Mouse (Mus musculus): ENCODE data around the gene Cnfn. TPM values are rescaled to one million over a fixed set of nuclear protein-coding genes. Genes with fewer than 3 reads are reported as not detected.
A peak's percentile ranks its signal among the peaks of the same experiment; 100 is the strongest.

The Cnfn gene
- total RNA-seq, 4 experiments from 2014 or later = not detected

GRCm38 (mm10) chr7:25390054-25390770 lies 20.7 kb upstream of the Cnfn start:
- peak; percentile 81 for DNase-seq (ENCODE audit: low spot score)

- peak; percentile 76 for DNase-seq (ENCODE audit: low spot score)
Measured at GRCm38 (mm10) chr7:25388916-25389315, 19.4 kb upstream of the Cnfn start.

- DNase-seq (ENCODE audit: low spot score) = no peak
Measured at GRCm38 (mm10) chr7:25387811-25388440, 18.4 kb upstream of the Cnfn start.

DNA sequence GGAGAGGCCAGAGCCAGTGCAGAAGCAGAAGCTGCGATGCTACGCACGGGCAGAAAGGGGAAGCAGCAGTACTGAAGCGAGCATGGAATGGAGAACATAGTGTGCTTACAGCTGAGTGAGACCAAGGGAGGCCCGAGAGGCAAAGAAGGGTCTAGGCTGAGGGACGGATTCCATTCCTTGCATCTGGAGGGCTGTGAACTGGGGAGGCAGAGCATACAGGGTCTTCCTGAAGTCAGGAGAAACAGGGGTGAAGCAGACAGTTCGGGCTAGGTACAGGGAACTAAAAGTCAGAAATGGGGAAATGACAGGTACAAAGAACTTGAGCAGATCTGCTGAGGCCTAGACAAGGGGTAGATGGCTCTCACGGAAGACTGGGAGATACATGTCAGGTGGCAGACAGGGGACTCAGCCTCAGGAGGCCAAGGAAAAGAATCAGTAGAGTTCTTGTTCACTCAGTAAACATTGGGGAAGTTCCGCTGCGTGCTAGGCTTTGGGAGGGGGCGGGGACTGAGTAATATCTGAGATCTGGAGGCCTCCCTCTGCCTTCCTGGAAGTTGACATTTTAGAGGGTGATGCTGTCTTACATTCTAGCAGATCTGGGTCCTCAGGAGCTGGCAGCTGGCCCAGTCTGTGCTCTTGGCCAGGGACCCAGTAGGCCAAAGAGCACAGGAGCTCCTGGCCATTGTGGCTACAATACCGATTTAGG lies 16.5 kb upstream of the Cnfn start:
- DNase-seq (ENCODE audit: low spot score) = peak; percentile 93

DNA sequence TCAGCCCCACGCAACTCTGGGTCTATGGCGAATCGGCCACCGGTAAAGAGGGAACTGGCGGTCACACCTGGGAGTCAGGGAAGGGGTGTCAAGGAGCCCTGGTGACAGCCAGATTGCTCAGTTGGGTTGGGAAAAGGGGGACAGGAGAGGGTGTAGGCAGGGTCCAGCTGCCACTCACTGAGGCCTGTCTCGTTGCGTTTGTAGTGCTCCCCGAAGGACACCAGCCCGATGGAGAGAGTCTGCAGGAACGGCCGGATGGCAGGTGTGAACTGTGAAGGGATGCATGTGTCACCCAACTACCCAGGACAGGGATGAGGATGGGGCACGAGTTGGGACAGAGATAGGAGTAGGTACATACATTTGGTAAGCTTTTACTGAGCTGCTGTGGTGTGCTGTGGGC lies 15.7 kb upstream of the Cnfn start:
- DNase-seq (ENCODE audit: low spot score) = no peak

- DNase-seq (ENCODE audit: low spot score) = no peak
Measured at GRCm38 (mm10) chr7:25384818-25385217, 15.3 kb upstream of the Cnfn start.

GRCm38 (mm10) chr7:25384318-25384717 lies 14.8 kb upstream of the Cnfn start:
- DNase-seq (ENCODE audit: low spot score) = no peak

GRCm38 (mm10) chr7:25383891-25384290 lies 14.4 kb upstream of the Cnfn start:
- DNase-seq (ENCODE audit: low spot score) = no peak

DNA sequence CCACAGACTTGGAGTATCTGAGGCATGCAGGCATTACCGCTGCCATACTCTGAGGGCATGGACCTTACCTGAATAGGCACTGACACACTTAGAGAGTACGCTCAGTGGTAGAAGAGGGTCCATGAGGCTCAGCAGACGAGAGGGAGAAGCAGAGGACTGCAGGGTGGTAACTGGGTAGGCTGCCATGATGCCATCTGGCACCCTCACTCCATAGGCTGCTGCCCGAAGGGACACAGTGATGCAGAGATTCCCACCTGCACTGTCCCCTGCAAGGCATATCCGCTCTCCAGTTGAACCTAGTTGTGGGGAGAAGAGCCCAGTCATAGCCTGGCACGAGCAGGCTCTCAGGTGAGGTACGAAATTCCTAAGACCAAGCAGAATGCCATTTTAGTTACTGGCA lies 13.9 kb upstream of the Cnfn start:
- DNase-seq (ENCODE audit: low spot score) = no peak

GRCm38 (mm10) chr7:25382541-25382940 lies 13.0 kb upstream of the Cnfn start:
- DNase-seq (ENCODE audit: low spot score) = no peak

- DNase-seq (ENCODE audit: low spot score) = no peak
Measured at GRCm38 (mm10) chr7:25381284-25381680, 11.8 kb upstream of the Cnfn start.

DNA sequence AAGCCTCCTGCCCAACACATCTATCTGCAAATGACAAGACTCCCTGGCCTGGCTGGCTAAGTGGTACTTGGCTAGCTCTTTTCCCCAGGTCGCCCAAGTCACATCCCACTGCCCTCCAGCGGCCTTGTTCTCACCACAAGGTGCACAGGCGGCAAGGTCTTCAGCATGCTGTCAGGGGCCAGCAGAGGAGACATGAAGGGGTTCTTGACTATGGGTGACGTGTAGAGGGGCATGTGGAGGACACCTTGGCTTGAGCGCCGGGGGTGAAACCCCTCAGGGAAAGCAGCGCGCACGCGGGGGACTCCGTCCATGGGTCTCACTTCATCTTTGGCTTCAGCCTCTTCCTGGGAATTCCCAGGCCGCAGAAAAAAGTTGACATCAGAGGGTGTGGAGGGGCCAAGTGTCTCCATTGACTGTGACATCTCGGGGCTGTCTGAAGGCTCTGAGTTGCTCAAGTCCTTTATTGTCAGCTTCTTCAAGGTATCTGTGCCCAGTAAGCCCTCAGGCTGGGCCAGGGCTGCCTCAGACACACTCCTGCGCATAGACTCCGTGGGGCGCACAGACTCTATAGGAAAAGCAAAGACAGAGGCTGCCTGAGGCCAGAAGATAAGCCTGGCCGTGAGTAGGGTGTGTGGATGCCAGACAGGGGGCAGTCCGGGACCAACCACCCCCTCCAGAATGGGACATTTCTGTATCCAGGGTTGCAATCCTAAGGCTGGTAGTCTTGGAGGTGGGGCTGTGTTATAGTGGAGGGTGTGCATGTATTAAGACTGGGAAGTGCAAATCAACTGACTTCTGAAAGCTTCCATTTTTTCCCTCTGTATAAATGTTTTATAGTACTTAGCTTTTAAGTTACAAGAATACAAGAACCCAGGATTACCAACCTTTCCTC lies 11.1 kb upstream of the Cnfn start:
- DNase-seq (ENCODE audit: low spot score) = no peak

- no peak for DNase-seq (ENCODE audit: low spot score)
Measured at GRCm38 (mm10) chr7:25379551-25380351, 10.2 kb upstream of the Cnfn start.

DNA sequence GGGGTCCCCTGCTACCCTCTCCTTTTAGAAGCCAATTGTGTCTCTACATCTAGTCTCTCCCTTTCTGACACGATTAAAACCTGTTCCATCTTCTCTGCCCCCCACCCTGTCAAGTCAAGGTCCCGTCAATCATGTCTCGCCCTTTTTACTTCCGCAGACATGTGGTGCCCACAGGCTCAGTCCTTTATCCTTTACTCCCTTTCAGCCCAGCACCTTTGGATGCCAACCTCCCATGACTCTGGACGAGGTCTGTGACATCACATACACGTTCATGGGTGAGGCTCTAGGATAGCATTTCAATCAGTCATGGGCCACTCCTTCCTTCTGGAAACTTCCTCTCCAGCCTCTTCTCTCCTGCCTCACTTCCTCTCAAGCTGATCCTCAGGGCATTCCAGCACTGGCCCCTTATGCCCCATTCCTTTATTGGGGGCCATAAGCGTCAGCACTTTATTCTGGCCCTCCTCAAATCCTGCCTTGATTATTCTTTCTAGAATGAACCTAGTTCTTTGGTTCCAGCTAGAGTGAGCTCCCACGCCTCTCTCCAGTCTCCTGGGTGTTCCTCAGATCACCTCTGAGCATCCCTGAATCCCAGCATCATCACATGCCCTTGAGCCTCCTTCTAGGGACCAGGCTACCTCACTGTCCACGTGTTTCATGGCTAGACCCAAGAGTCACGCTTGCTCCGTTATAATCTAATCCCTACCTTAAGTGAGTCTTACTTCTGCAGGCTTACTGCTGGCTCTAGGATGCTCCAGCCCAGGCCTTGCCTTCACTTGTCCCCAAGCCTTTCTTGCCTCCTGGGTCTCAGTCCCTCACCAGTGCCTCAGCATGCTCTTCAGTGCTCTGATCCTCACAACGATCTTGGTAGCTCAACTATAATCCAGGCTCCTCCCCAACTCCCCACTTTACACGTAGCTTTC lies 8.9 kb upstream of the Cnfn start:
- no peak for DNase-seq (ENCODE audit: low spot score)

GRCm38 (mm10) chr7:25377100-25377700 lies 7.7 kb upstream of the Cnfn start:
- no peak for DNase-seq (ENCODE audit: low spot score)

GRCm38 (mm10) chr7:25376556-25376955 lies 7.0 kb upstream of the Cnfn start:
- peak; percentile 91 for DNase-seq (ENCODE audit: low spot score)

- DNase-seq (ENCODE audit: low spot score) = no peak
Measured at GRCm38 (mm10) chr7:25372441-25372840, 2.9 kb upstream of the Cnfn start.

GRCm38 (mm10) chr7:25368333-25368732 lies 1.2 kb downstream of the Cnfn start:
- no peak for DNase-seq (ENCODE audit: low spot score)

DNA sequence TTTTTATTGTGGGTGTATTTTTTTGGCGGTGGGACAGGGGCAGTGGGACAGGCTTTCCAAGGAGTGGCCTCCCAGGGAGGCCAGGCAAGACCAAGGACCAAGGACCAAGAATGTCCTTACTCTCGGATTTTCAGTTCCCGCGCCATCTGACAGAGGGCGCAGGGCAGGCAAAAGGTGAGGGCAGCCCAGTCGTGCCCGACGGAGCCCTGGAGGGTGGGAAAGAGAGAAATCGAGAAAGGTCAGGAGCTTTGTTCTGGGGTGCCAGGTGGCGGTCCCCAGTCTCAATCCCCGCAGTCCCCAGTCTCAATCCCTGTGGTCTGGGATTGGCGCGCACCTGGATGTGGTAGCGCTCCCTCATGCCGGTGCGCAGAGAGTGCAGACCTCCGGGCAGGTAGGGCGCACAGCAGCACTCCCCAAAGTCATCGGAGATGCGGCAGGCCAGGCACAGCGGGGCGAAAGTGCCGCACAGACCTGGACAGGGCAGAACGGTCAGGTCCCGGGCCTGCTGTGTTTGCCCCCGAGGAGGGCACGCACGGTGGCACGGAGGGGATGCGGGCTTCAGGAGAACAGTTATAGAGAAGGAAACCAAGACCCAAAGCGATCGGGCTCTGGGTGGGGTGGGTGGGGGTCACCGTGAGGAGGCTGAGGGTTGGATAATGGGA lies 1.8 kb downstream of the Cnfn start:
- DNase-seq (ENCODE audit: low spot score) = no peak

All from heart, adult 8-10 months (tissue).